Mouse (Mus musculus) ES-E14 (cell line): Measurements from ENCODE around the gene Tox4.

Source experiments
- HCFC1 ChIP-seq: IDR thresholded peaks from 2 replicates; pipeline ENCODE4 v1.6.1; 2012; ENCODE audit warnings: low read length, inconsistent platforms, borderline replicate concordance; ENCODE audit not compliant: insufficient read depth
- MAFK ChIP-seq: IDR thresholded peaks from 2 replicates; pipeline ENCODE4 v1.6.1; 2014; ENCODE audit warnings: mild to moderate bottlenecking, low read depth, low read length, inconsistent platforms; ENCODE audit not compliant: insufficient read depth
- ZC3H11A ChIP-seq: IDR thresholded peaks from 2 replicates; pipeline ENCODE4 v1.6.1; 2012; ENCODE audit warnings: low read depth, mild to moderate bottlenecking, inconsistent platforms, low read length, borderline replicate concordance
- ZNF384 ChIP-seq: IDR thresholded peaks from 2 replicates; pipeline ENCODE4 v1.6.1; 2012; ENCODE audit warnings: low read depth, low read length, inconsistent platforms

- TF ChIP-seq ZNF384, result no peak
- TF ChIP-seq MAFK, result no peak
- TF ChIP-seq ZC3H11A, result no peak
- no peak for TF ChIP-seq HCFC1
These were observed 43.8 kb upstream of the Tox4 start for GRCm38 (mm10) chr14:52235165-52235564.
